Mouse (Mus musculus) stomach, postnatal 0 days (tissue): ENCODE measurements around the gene Tbl2. TPM values are rescaled to one million over a fixed set of nuclear protein-coding genes. Genes with fewer than 3 reads are reported as not detected.

ENCODE experiments used
- ATAC-seq: fragments of 200-750 bp; cut with Nextera tagmentation; 2 replicates; pipeline ENCODE4 v1.8.0; 2017; ENCODE audit not compliant: low FRiP score, low TSS enrichment
- DNase-seq: peaks from one replicate; pipeline ENCODE4 v3.0.0-alpha.2; 2016; ENCODE audit warnings: low spot score
- H3K27ac ChIP-seq: fragments of 300-500 bp; sonication (generic); replicated peaks from 2 replicates; pipeline ENCODE4 v1.5.1; 2014; ENCODE audit warnings: mild to moderate bottlenecking, control low read depth
- H3K27me3 ChIP-seq: fragments of 300-500 bp; sonication (generic); 2 replicates; pipeline ENCODE4 v1.6.1; 2014; ENCODE audit warnings: low read length; ENCODE audit not compliant: control insufficient read depth, insufficient read depth
- H3K36me3 ChIP-seq: fragments of 300-500 bp; sonication (generic); 2 replicates; pipeline ENCODE4 v1.6.1; 2014; ENCODE audit warnings: low read length, mixed read lengths; ENCODE audit not compliant: control insufficient read depth, insufficient read depth
- H3K4me1 ChIP-seq: fragments of 300-500 bp; sonication (generic); replicated peaks from 2 replicates; pipeline ENCODE4 v1.6.1; 2014; ENCODE audit warnings: antibody characterized with exemption; ENCODE audit not compliant: control insufficient read depth, insufficient read depth
- H3K4me2 ChIP-seq: fragments of 300-500 bp; sonication (generic); replicated peaks from 2 replicates; pipeline ENCODE4 v1.6.1; 2014; ENCODE audit warnings: low read depth, mild to moderate bottlenecking, control low read depth, moderate library complexity
- H3K4me3 ChIP-seq: fragments of 300-500 bp; sonication (generic); 2 replicates; pipeline ENCODE4 v1.5.1; 2014; ENCODE audit warnings: low read depth, low read length, control low read depth
- H3K9ac ChIP-seq: fragments of 300-500 bp; sonication (generic); 2 replicates; pipeline ENCODE4 v1.6.1; 2014; ENCODE audit warnings: mild to moderate bottlenecking, low read length, control low read depth, mixed read lengths
- H3K9me3 ChIP-seq: fragments of 300-500 bp; sonication (generic); 2 replicates; pipeline ENCODE4 v1.6.1; 2016; ENCODE audit warnings: low read length; ENCODE audit not compliant: control insufficient read depth
- CTCF ChIP-seq: IDR thresholded peaks from 2 replicates; pipeline ENCODE4 v1.5.1; 2016; ENCODE audit warnings: antibody characterized with exemption, low read depth, mild to moderate bottlenecking, moderate library complexity
- EP300 ChIP-seq: optimal IDR thresholded peaks from 2 replicates; pipeline ENCODE3; 2016; ENCODE audit warnings: antibody characterized with exemption
- WGBS: fragments of 180-500 bp; shearing (Covaris S2); extraction: QIAGEN DNeasy Blood & Tissue Kit; methylation state at CpG from one replicate; pipeline ENCODE4 v1.1.7; 2014; 5-methylcytosine and 5-hydroxymethylcytosine counted together
- polyA plus RNA-seq: library from polyadenylated mRNA; unstranded; fragments of >200 nt; fragmentation: Nextera tagmentation; extraction: Ambion mirVana; gene quantifications from 2 replicates; pipeline ENCODE4 v1.2.1, GENCODE M21; 2015

Tbl2 gene
- polyA plus RNA-seq, 1 experiment from 2014 or later, result 11.6 TPM

GRCm38 (mm10) chr5:135139881-135140280 lies 9.6 kb upstream of the Tbl2 start:
- 68% methylated on average over 2 of the region's 2 CpGs for WGBS
- Histone ChIP-seq H3K27me3 (no peaks in the 10 kb centered on the region), H3K4me2 (no peak overlapping the region), H3K9me3 (no peaks in the 10 kb centered on the region), H3K4me3 (no peak overlapping the region), H3K36me3 (no peaks in the 10 kb centered on the region), H3K9ac (no peak overlapping the region), H3K27ac (no peak overlapping the region), H3K4me1 (no peaks in the 10 kb centered on the region)
- TF ChIP-seq CTCF, result no peak
- no peak for TF ChIP-seq EP300
- no peak for ATAC-seq
- no peak for DNase-seq

- DNase-seq (no peak), ATAC-seq (no peak)
- no peak overlapping the region for H3K4me2 ChIP-seq
- no peak overlapping the region for H3K27ac ChIP-seq
- H3K4me3 ChIP-seq, result no peak overlapping the region
- no peaks in the 10 kb centered on the region for H3K36me3 ChIP-seq
- H3K9ac ChIP-seq, result no peak overlapping the region
- 43% methylated on average over 4 of the region's 4 CpGs for WGBS
- no peaks in the 10 kb centered on the region for H3K9me3 ChIP-seq
- H3K4me1 ChIP-seq, result no peaks in the 10 kb centered on the region
- H3K27me3 ChIP-seq, result no peaks in the 10 kb centered on the region
- TF ChIP-seq EP300 (no peak), CTCF (no peak)
Observed at GRCm38 (mm10) chr5:135144469-135144868, 5.0 kb upstream of the Tbl2 start.

DNA sequence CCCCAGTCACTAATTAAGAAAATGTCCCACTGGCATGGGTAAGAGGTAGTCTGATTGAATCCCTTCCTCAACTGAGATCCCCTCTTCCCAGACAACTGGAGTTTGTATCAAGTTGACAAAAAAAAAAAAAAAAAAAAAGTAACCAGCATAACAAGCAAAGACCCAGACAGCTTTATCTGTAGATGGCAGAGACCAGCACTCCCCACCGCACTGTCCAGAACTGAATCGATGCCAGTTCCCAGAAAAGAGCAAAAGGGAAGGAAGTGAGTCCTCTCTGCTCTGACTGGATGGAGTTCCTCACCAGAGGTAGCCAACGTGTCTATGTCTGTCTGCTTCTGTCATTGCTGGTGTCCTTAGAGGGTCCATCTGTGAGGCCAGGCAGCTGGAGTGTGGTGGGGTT lies 3.9 kb upstream of the Tbl2 start:
- no peak for DNase-seq
- H3K27ac ChIP-seq, result no peak overlapping the region
- WGBS, result 71% methylated on average over 3 of the region's 3 CpGs

GRCm38 (mm10) chr5:135145955-135146354 lies 3.5 kb upstream of the Tbl2 start:
- Histone ChIP-seq H3K9me3 (no peaks in the 10 kb centered on the region), H3K27ac (no peak overlapping the region), H3K9ac (no peak overlapping the region), H3K27me3 (no peaks in the 10 kb centered on the region), H3K4me2 (no peak overlapping the region), H3K36me3 (no peaks in the 10 kb centered on the region), H3K4me1 (no peaks in the 10 kb centered on the region), H3K4me3 (no peak overlapping the region)
- no peak for TF ChIP-seq EP300
- TF ChIP-seq CTCF, result peak; percentile 40; the same call in 1 of the 2 replicates
- no peak for DNase-seq
- ATAC-seq, result no peak

More for the DNA sequence above, 3.9 kb upstream of the Tbl2 start:
- Histone ChIP-seq H3K36me3 (no peaks in the 10 kb centered on the region), H3K9me3 (no peaks in the 10 kb centered on the region), H3K4me3 (no peak overlapping the region), H3K4me2 (no peak overlapping the region), H3K9ac (no peak overlapping the region), H3K27me3 (no peaks in the 10 kb centered on the region), H3K4me1 (no peaks in the 10 kb centered on the region)
- no peak for ATAC-seq
- TF ChIP-seq CTCF (no peak), EP300 (no peak)

DNA sequence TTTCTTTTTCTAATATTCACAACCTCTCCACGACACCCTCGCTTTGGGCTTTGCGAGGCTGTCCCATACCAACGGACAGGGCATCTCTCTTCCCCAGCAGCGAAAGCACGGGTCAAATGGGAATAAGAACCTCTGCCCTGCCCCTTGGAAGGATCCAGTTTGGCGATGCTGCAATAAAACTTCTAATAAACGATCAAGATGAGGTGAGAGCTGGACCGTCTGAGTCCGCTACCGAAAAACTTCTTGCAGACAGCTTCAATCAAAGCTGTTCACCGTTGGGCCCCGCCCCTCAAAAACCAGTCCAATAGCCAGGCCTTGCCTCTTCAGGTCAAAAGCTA lies 773 bp upstream of the Tbl2 start:
- TF ChIP-seq CTCF, result no peak
- no peak for TF ChIP-seq EP300

GRCm38 (mm10) chr5:135149820-135150178 lies 342 bp downstream of the Tbl2 start:
- H3K27ac ChIP-seq, result peak overlapping the region; percentile 70
- peaks cover 3% of the 10 kb centered on the region; the same call in 1 of the 2 replicates for H3K36me3 ChIP-seq
- H3K27me3 ChIP-seq, result no peaks in the 10 kb centered on the region
- peak overlapping the region; percentile 84 for H3K4me3 ChIP-seq
- H3K4me2 ChIP-seq, result peak overlapping the region; percentile 95
- H3K9me3 ChIP-seq, result no peaks in the 10 kb centered on the region
- ATAC-seq (no peak), DNase-seq (no peak)
- TF ChIP-seq EP300, result no peak
- TF ChIP-seq CTCF, result no peak
- no peaks in the 10 kb centered on the region for H3K4me1 ChIP-seq
- under 1% methylated on average over 23 of the region's 23 CpGs for WGBS
- peak overlapping the region; percentile 79 for H3K9ac ChIP-seq

More for the DNA sequence above, 773 bp upstream of the Tbl2 start:
- Histone ChIP-seq H3K36me3 (no peaks in the 10 kb centered on the region), H3K27me3 (no peaks in the 10 kb centered on the region), H3K9me3 (no peaks in the 10 kb centered on the region), H3K9ac (peak overlapping the region; percentile 67), H3K4me2 (peak overlapping the region; percentile 95), H3K4me1 (no peaks in the 10 kb centered on the region), H3K4me3 (peak overlapping the region; percentile 84), H3K27ac (peak overlapping the region; percentile 92)
- WGBS, result under 1% methylated on average over 13 of the region's 13 CpGs
- DNase-seq (no peak), ATAC-seq (no peak)

- Histone ChIP-seq H3K4me2 (no peak overlapping the region), H3K4me1 (no peaks in the 10 kb centered on the region), H3K27me3 (no peaks in the 10 kb centered on the region), H3K9me3 (no peaks in the 10 kb centered on the region), H3K4me3 (no peak overlapping the region), H3K9ac (no peak overlapping the region), H3K36me3 (peaks cover 19% of the 10 kb centered on the region; the same call in 1 of the 2 replicates), H3K27ac (no peak overlapping the region)
- WGBS, result 98% methylated on average over 4 of the region's 4 CpGs
- TF ChIP-seq EP300, result no peak
- peak; percentile 38; the same call in 1 of the 2 replicates for TF ChIP-seq CTCF
- ATAC-seq (no peak), DNase-seq (no peak)
Observed at GRCm38 (mm10) chr5:135156496-135156895, 7.0 kb downstream of the Tbl2 start.
